ENCODE assay signal across 17 mouse cellular contexts in genomic region chr12:100483054-100483453, GRCm38 (mm10).
"Had no signal": no experiment of that assay in that cellular context is flagged by ENCODE, and none has a peak within 500 bp of the region (broad histone marks: within the 10 kb centered on the region; RNA-seq: fewer than 3 reads in every experiment).

No protein-coding gene starts in this region.

- H3K9ac ChIP-seq: intestine, embryonic 15.5 days; liver, embryonic 13.5 days; neural tube, embryonic 13.5 days; stomach, embryonic 15.5 days had no signal

- H3K4me2 ChIP-seq: intestine, embryonic 15.5 days; liver, embryonic 13.5 days; midbrain, embryonic 11.5 days; neural tube, embryonic 13.5 days; stomach, embryonic 15.5 days had no signal

- H3K27me3 ChIP-seq: intestine, embryonic 15.5 days; liver, embryonic 13.5 days; neural tube, embryonic 13.5 days; stomach, embryonic 15.5 days had no signal

- H3K36me3 ChIP-seq: intestine, embryonic 15.5 days; liver, embryonic 13.5 days; stomach, embryonic 15.5 days had no signal

- ATAC-seq: intestine, embryonic 15.5 days had no signal

- H3K4me3 ChIP-seq: intestine, embryonic 15.5 days; liver, embryonic 13.5 days; myocyte; neural tube, embryonic 13.5 days; stomach, embryonic 15.5 days had no signal

- DNase-seq: kidney, adult 11 months; kidney, adult 8-10 months; kidney, postnatal 25 days; liver, embryonic 13.5 days; lung, adult 2 months; midbrain, embryonic 14.5 days; right cerebral cortex, adult 18-20 months; right cerebral cortex, postnatal 14 days; right cerebral cortex, postnatal 4 days; thymus, adult 2 months; thymus, postnatal 14 days; thymus, postnatal 4 days had no signal

- H3K27ac ChIP-seq: intestine, embryonic 15.5 days; liver, embryonic 13.5 days; neural tube, embryonic 13.5 days; stomach, embryonic 15.5 days had no signal

- H3K4me1 ChIP-seq: neural tube, embryonic 13.5 days; stomach, embryonic 15.5 days had no signal

- H3K9me3 ChIP-seq: intestine, embryonic 15.5 days; liver, embryonic 13.5 days; neural tube, embryonic 13.5 days; stomach, embryonic 15.5 days had no signal
